Mouse (Mus musculus): Measurements from ENCODE around the gene Rgs3. TPM values are rescaled to one million over a fixed set of nuclear protein-coding genes. Genes with fewer than 3 reads are reported as not detected.

Rgs3 gene
- total and polyA plus RNA-seq, 2 experiments: 9.6 to 13.0 TPM

DNA sequence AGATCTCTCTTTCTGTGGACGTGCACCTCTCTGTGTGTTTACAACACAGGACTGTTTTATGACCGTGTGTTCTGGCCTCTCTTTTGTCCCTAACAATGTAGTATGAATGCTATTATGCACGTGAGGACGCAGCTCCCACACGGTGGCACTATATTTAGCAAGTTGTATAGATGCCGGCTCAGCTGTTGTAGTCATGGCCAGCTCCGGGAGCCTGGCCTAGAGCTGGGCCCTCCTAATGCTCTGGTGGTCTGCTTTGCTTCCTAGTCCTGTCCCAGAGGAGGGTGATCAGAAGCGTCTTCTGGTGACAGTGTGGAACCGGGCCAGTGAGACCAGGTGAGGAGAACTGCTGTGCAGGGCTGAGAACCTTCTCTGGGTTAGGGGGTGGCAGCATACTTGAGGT, 47.7 kb downstream of the Rgs3 start:
- Histone ChIP-seq H3K4me3 (ENCODE audit: insufficient read depth, low read depth, low read length) (no peak overlapping the region), H3K27ac (replicated peaks; ENCODE audit: insufficient read depth, low read depth, low read length) (no peak overlapping the region), H3K27me3 (ENCODE audit: control insufficient read depth, insufficient read depth, low read length) (no peaks in the 10 kb centered on the region), H3K79me2 (ENCODE audit: control insufficient read depth, insufficient read depth, low read length) (no peaks in the 10 kb centered on the region), H3K9ac (ENCODE audit: low read depth, low read length) (no peak overlapping the region), H3K36me3 (ENCODE audit: control insufficient read depth, insufficient read depth, low read length) (no peaks in the 10 kb centered on the region), H3K4me1 (ENCODE audit: control insufficient read depth, insufficient read depth, low read length) (peaks cover 2% of the 10 kb centered on the region)
- no peak for TF ChIP-seq CTCF (IDR thresholded peaks at IDR 0.05; ENCODE audit: low read depth, low read length)
- TF ChIP-seq POLR2A (IDR thresholded peaks at IDR 0.05; ENCODE audit: extremely low read depth, insufficient read depth, low read length): no peak
- WGBS: 73% methylated on average over 9 of the region's 9 CpGs
- no peak for DNase-seq (ENCODE audit: extremely low read depth, low read depth, low spot score)

DNA sequence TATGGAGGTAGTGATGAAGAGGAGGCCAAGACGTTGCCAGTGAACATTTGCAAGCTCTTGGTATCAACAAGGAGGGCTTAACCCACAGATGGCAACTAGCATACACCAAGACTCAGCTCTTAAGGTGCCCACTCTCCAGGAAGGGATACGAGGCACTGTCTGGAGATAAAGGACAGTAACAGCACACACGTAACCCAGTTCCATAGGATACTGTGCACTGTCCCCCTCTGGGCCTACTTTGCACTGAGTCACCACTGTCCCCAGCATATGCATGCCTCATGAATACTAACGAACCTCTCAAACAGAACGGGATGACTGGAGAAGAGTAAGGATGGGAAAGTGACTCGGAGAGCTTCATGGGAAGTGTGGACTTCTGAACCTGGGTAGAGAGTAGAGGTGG, 48.2 kb downstream of the Rgs3 start:
- Histone ChIP-seq H3K9ac (ENCODE audit: low read depth, low read length) (no peak overlapping the region), H3K4me3 (ENCODE audit: insufficient read depth, low read depth, low read length) (no peak overlapping the region), H3K4me1 (ENCODE audit: control insufficient read depth, insufficient read depth, low read length) (peaks cover 2% of the 10 kb centered on the region), H3K79me2 (ENCODE audit: control insufficient read depth, insufficient read depth, low read length) (no peaks in the 10 kb centered on the region), H3K36me3 (ENCODE audit: control insufficient read depth, insufficient read depth, low read length) (no peaks in the 10 kb centered on the region), H3K27me3 (ENCODE audit: control insufficient read depth, insufficient read depth, low read length) (no peaks in the 10 kb centered on the region), H3K27ac (replicated peaks; ENCODE audit: insufficient read depth, low read depth, low read length) (no peak overlapping the region)
- WGBS: 91% methylated on average over 6 of the region's 6 CpGs
- DNase-seq (ENCODE audit: extremely low read depth, low read depth, low spot score): no peak
- TF ChIP-seq POLR2A (IDR thresholded peaks at IDR 0.05; ENCODE audit: extremely low read depth, insufficient read depth, low read length) (no peak), CTCF (IDR thresholded peaks at IDR 0.05; ENCODE audit: low read depth, low read length) (no peak)

DNA sequence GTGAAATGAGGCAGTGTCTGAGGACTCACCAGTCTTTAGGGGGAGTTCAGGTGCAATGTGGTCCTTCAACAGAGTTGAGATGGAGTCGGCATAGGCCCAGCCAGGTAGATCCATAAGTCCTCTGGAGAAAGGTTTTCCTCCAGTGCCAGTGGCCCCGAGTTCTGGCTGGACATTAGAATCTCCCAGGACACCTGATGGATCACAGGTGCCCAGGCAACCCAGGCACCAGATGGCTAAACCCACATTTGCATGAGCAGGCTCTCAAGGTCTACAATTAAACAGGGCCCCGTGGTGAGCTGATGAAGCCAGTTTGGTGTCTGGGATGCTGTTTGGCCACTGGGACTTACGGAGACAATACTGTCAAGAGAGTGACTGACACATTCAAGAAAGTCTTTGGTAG, 49.7 kb downstream of the Rgs3 start:
- DNase-seq (ENCODE audit: extremely low read depth, low read depth, low spot score): no peak
- no peaks in the 10 kb centered on the region for H3K4me1 ChIP-seq (ENCODE audit: control insufficient read depth, insufficient read depth, low read length)
- H3K9ac ChIP-seq (ENCODE audit: low read depth, low read length): no peak overlapping the region
- no peak overlapping the region for H3K4me3 ChIP-seq (ENCODE audit: insufficient read depth, low read depth, low read length)
- H3K27me3 ChIP-seq (ENCODE audit: control insufficient read depth, insufficient read depth, low read length): no peaks in the 10 kb centered on the region
- no peaks in the 10 kb centered on the region for H3K79me2 ChIP-seq (ENCODE audit: control insufficient read depth, insufficient read depth, low read length)
- H3K27ac ChIP-seq (replicated peaks; ENCODE audit: insufficient read depth, low read depth, low read length): no peak overlapping the region
- TF ChIP-seq POLR2A (IDR thresholded peaks at IDR 0.05; ENCODE audit: extremely low read depth, insufficient read depth, low read length): no peak
- no peak for TF ChIP-seq CTCF (IDR thresholded peaks at IDR 0.05; ENCODE audit: low read depth, low read length)
- WGBS: 91% methylated on average over 4 of the region's 4 CpGs
- H3K36me3 ChIP-seq (ENCODE audit: control insufficient read depth, insufficient read depth, low read length): no peaks in the 10 kb centered on the region

DNA sequence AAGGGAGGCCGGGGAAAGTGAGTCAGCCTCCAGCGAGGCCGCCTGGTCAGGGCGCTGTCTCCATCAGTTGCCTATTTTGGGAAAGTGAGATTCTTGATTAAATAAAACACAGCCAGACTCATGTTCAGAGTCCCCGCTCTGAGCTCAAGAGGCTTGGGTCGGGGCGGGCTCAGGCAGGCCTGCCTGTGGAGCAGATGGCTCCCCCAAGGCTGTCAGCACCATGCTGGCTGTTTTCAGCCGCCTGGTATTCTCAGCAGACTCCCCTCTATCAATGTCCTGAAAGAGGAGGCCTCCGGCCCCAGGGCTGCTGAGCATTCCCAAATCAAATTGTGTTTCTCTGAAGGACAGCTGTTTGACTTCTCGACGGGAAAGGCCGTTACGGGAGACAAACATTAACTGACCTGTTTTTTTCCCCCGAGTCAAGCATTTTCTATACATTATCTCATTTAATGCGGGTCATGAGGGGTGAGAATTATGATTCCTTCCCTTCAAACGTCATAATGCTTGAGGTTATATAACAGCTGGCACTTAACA, 50.6 kb downstream of the Rgs3 start:
- no peak overlapping the region for H3K27ac ChIP-seq (replicated peaks; ENCODE audit: insufficient read depth, low read depth, low read length)
- H3K79me2 ChIP-seq (ENCODE audit: control insufficient read depth, insufficient read depth, low read length): no peaks in the 10 kb centered on the region
- no peak overlapping the region for H3K9ac ChIP-seq (ENCODE audit: low read depth, low read length)
- no peaks in the 10 kb centered on the region for H3K36me3 ChIP-seq (ENCODE audit: control insufficient read depth, insufficient read depth, low read length)
- no peaks in the 10 kb centered on the region for H3K4me1 ChIP-seq (ENCODE audit: control insufficient read depth, insufficient read depth, low read length)
- WGBS: 85% methylated on average over 16 of the region's 16 CpGs
- TF ChIP-seq CTCF (IDR thresholded peaks at IDR 0.05; ENCODE audit: low read depth, low read length) (no peak), POLR2A (IDR thresholded peaks at IDR 0.05; ENCODE audit: extremely low read depth, insufficient read depth, low read length) (no peak)
- H3K27me3 ChIP-seq (ENCODE audit: control insufficient read depth, insufficient read depth, low read length): no peaks in the 10 kb centered on the region
- H3K4me3 ChIP-seq (ENCODE audit: insufficient read depth, low read depth, low read length): no peak overlapping the region
- DNase-seq (ENCODE audit: extremely low read depth, low read depth, low spot score): no peak

DNA sequence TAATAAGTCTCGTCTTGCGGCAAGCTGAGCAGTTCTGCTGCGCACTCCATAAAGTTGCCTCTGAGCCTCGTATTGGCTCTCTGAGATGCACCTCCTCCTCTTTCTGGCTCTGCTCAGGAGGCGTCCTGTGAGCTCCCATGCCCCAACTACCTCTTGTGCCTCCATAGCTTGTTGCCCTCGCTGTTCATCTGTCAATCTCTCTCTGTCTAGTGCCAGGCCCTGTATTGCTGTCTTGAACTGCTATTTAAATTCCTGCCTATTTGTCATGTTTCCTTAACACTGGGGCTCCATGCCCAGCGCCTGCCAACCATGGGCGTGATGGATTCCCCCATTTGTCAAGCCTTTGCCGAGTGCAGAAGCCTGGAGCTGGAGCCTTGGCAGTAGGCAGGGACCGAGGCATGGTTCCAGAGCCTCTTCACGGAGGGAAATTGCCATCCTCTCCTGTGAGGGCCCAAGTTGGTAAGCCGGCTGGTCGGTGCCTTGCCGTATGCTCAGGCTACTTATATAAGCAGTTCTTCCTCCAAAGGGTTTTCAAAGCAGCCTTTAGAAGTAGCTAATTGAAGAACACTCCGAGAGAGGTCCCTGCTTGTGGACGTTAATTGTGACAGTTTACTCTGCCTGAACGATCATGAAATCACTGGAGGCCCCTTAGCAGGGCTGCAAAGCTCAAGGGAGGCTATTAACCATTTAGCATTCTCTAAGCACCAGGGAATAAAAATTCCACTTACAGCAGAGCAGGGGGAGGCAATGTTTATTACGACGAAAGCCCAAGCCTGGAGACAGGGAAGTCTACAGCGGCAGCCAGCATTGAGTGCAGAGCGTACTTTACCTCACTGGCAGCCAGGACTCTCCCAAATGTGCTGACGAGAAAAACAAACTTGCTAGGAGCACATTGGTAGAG, 53.2 kb downstream of the Rgs3 start:
- no peak overlapping the region for H3K4me3 ChIP-seq (ENCODE audit: insufficient read depth, low read depth, low read length)
- H3K9ac ChIP-seq (ENCODE audit: low read depth, low read length): no peak overlapping the region
- TF ChIP-seq CTCF (IDR thresholded peaks at IDR 0.05; ENCODE audit: low read depth, low read length) (no peak), POLR2A (IDR thresholded peaks at IDR 0.05; ENCODE audit: extremely low read depth, insufficient read depth, low read length) (no peak)
- WGBS: 90% methylated on average over 22 of the region's 22 CpGs
- no peaks in the 10 kb centered on the region for H3K36me3 ChIP-seq (ENCODE audit: control insufficient read depth, insufficient read depth, low read length)
- H3K27me3 ChIP-seq (ENCODE audit: control insufficient read depth, insufficient read depth, low read length): no peaks in the 10 kb centered on the region
- H3K4me1 ChIP-seq (ENCODE audit: control insufficient read depth, insufficient read depth, low read length): no peaks in the 10 kb centered on the region
- no peak overlapping the region for H3K27ac ChIP-seq (replicated peaks; ENCODE audit: insufficient read depth, low read depth, low read length)
- no peaks in the 10 kb centered on the region for H3K79me2 ChIP-seq (ENCODE audit: control insufficient read depth, insufficient read depth, low read length)
- no peak for DNase-seq (ENCODE audit: extremely low read depth, low read depth, low spot score)
